Mouse (Mus musculus) neutrophil, adult 5-6 weeks (primary cell): ENCODE results near the gene Yaf2. TPM values are rescaled to one million over a fixed set of nuclear protein-coding genes. Genes with fewer than 3 reads are reported as not detected.
A peak's percentile ranks its signal among the peaks of the same experiment; 100 is the strongest.
"Not testable (repeated sequence)": the region's sequence is repeated elsewhere in the genome, so short reads cannot be mapped to it uniquely, and the experiment has no call there.

Experiments used
- ATAC-seq: fragments of 151-379, 151-347 bp; 2 replicates; pipeline ENCODE4 v1.8.0; 2017; ENCODE audit warnings: mild to moderate bottlenecking, moderate TSS enrichment; ENCODE audit not compliant: insufficient number of reproducible peaks, poor library complexity, low FRiP score, severe bottlenecking; ENCODE audit errors: extremely low read depth
- total RNA-seq: library from RNA; stranded (forward); fragments of 200-1000 nt; gene quantifications from 2 replicates; pipeline ENCODE4 v1.2.3, GENCODE M21; 2017

The Yaf2 gene
- 18.2 and 21.7 TPM in 2 replicates for total RNA-seq

DNA sequence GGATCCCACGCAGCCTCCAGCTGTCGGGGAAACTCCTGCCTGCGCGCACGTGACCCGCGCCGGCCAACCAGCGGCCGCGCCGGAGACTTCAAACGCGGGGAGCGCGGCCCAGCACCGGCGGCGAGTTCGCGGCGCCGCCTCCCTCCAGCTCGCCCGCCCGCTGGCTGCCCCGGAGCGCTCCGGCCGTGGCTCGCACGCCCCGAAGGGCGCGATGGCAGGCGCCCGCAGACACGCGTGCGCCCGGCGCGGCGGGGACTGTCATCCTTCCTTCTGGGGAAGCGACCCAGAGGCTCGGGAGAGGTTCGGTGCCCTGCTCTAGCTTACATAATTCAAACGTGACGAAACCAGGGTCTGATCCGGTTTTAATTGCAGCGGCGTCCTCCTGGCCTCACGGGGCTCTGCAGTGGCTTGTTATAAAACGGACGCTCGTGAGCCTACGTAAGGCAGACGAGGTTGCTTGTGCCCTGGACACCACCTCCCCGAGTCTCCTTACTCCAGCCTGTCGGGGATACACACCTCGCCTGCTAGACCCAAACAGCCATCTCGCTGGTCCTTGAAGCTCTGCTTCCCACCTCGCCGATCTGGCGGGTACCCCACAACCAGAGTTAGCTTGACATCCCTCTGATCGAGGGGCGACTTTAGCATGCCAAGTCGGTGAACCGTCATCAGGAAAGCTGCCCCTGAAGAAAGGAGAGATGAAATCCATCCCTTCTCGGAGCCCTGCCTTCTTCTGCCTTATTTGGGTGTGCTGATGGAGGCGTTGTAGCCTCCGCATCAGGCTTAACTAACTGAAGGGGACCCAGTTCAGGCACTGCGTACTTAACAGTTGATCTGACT is at the start of gene Yaf2:
TSS of gene Yaf2 (minus strand) at position 11 of the 837 bp plus-strand sequence.
- ATAC-seq: peak; percentile 30; the same call in 1 of the 2 replicates

DNA sequence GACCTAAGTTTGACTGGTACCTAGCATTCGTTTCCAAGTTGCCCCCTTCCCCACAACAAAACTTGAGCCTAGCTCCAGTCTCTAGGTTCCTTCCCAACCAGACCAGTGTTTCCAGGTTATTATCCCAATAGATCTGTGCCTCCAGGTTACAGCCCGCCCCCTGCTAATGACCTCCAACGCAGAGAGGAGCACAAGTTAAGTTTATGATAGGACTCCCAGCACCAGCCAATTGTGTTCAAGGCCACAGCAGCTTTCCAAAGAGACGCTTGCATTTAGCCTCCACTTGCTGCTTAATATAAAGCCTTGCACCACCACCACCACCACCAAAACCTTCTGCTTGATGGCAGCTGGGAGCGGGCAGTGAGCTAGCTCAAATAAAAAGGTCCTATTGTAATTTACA is 44.6 kb upstream of the Yaf2 start:
- ATAC-seq: no peak

DNA sequence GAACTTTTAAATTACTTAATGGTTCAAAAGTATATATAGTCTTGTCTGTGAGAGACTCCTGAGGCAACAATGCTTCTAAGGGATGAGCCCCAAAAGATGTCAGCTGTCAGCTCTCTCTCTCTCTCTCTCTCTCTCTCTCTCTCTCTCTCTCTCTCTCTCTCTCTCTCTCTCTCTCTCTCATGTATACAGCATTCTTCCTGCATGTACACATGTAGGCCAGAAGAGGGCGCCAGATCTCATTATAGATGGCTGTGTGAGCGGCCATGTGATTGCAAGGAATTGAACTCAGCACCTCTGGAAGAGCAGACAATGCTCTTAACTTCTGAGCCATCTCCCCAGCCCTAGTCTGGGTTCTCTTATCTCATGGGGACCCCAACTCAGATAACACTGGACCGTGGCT is 42.4 kb upstream of the Yaf2 start:
- peak; percentile 58; the same call in 1 of the 2 replicates for ATAC-seq

DNA sequence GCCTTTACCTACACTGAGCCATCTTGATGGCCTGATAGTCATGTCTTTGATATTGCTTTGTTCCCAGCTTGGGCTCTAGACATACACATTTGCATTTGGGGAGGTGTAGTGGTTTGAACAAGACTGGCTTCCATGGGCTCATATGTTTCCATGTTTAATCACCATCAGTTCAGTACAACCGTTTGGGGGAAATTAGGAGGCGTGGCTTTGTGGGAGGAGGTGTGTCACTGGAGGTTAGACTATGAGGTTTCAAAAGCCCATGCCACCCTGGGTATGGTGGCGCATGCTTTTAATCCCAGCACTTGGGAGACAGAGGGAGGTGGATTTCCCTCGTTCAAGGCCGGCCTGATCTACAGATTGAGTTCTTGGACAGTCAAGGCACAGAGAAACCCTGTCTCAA is 39.0 kb upstream of the Yaf2 start:
- ATAC-seq: no peak

GRCm38 (mm10) chr15:93372525-93373119 is 35.9 kb upstream of the Yaf2 start:
- ATAC-seq: not testable (repeated sequence)

- no peak for ATAC-seq
Observed at GRCm38 (mm10) chr15:93371838-93372237, 35.1 kb upstream of the Yaf2 start.

DNA sequence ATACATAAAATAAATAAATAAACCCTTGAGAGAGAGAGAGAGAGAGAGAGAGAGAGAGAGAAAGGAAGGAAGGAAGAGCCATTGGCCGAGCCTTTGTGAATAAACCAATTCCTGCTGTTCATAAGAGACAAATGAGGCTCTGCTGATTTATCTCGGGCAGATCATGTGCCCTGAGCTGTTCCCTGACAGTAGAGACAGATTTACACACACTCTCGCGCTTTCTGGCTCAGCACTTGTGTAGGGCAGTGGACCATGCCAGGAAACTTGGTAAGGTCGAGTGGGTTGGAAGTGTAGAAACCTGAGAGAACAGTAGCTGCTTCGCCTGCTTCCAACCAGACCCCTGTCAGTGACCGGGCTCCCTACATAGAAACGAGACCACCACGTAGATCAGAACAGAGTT is 31.8 kb upstream of the Yaf2 start:
- ATAC-seq: no peak

DNA sequence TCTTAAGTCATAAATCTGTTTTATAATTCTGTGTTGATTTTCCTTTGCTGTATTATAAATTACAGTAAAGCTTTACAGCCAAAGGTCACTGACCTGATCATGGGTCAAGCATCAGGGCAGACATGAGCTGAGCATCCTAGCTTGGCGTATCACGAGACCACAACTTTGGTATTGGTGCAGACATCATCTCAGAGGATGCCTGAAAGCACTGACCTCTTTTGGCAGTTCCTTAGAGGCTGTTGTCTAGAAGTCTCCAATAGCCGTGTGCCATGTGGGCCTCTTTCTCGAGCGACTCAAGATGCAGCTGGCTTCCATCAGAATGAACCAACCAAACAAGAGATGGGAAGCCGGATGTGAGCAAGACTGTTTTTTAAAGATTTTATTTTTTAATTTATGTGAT is 28.8 kb upstream of the Yaf2 start:
- ATAC-seq: no peak

GRCm38 (mm10) chr15:93358346-93359095 is 21.8 kb upstream of the Yaf2 start:
- 0 out of 2 replicates have a peak, but pooled peaks have one; percentile 26 for ATAC-seq

DNA sequence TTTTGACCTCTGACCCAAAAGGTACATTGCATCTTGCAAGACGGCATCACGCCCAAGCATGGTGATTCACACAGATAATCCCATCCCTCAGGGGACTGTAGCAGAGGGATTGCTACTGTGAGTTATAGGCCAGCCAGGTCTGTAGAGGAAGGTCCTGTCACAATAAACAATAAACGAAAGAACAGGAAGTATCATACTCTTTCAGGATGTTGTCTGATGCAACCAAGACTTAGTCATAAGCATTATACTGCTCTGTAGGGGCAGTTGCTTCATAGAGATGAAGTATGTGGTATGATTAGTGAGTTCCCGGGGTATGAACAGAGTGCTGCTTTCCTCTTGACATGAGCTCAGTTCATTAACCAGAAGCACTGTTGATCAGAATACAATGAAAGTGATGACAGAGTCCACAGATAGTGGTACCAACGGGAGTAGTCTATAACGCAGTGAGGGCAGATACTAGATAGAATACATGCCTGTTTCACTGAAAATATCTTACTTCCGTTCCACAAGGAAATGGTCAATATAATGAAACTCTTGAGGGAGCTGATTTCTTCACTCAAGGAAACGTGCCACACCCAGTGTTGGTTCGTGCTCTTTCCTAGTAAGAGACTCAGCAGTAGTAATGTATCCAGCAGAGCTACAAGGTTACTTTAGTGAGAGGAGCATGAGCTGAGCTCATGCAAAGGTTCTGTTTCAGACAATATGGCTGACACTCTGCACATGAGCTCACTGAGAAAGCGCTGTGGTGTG is 4.1 kb upstream of the Yaf2 start:
- peak; percentile 74 for ATAC-seq

GRCm38 (mm10) chr15:93336658-93336924 is 144 bp downstream of the Yaf2 start:
- ATAC-seq: no peak

- ATAC-seq: peak; percentile 50
Observed at GRCm38 (mm10) chr15:93335821-93336657, 696 bp downstream of the Yaf2 start.

GRCm38 (mm10) chr15:93331256-93331655 is 5.5 kb downstream of the Yaf2 start:
- no peak for ATAC-seq

DNA sequence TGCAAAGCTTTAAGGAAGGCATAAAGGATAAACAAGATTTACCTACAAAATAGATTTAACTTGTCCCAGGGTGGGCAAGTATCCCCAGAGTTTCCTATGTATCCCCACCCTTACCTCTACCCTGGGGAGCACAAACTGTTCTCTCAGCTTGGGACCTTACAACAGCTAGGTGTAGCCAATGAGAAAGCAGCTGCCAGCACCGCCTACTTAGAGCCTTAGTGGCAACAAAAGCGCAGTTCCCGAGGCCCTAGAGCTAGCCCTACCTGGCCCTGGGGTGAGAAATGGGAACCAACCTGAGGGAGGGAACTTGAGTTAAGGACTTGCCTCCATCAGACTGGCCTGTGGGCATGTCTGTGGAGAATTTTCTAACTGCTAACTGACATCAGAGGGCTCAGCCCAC is 9.5 kb downstream of the Yaf2 start:
- no peak for ATAC-seq

GRCm38 (mm10) chr15:93326651-93327050 is 10.1 kb downstream of the Yaf2 start:
- ATAC-seq: no peak

DNA sequence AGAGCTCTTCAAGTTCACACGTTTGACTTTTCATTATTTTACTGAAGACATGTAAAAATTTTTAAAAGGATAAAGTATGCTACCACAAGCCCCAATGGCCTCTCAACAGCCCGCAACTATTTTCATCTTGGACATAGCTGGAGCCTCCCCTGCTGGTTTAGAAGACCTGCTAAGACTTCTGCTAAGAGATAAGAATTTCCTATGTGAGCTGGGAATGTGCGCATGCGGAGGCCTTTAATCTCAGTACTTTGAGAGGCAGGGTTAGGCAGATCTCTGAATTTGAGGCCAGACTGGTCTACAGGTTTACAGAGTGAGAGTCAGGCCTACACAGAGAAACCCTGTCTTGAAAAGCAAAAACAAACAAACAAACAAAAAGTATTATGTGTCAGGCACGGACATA is 11.4 kb downstream of the Yaf2 start:
- no peak for ATAC-seq

DNA sequence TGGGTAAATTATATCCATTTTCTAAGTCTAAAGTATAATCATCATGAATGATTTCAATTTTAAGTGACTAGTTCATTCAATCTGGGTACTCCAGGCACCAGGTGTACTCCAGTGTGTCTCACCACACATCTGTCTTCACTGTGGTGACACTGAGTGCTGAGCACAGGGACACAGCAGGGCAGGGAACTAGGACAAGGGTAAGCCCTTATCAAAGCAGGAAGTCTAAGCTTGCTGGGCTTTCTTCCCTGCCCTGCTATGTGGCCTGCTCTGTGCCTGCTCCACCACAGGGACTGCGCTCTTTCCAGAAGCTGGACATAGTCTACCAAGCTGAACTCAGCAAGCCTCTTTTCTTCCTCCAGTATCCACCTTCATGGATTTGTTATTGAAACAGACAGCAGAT is 18.0 kb downstream of the Yaf2 start:
- ATAC-seq: peak; percentile 33; the same call in 1 of the 2 replicates

- not testable (repeated sequence) for ATAC-seq
Observed at GRCm38 (mm10) chr15:93310304-93310703, 26.4 kb downstream of the Yaf2 start.
